Mouse (Mus musculus): Measurements from ENCODE around the gene Lingo3. TPM values are rescaled to one million over a fixed set of nuclear protein-coding genes. Genes with fewer than 3 reads are reported as not detected.

Gene Lingo3
- 1.3 and 1.6 TPM in 2 replicates for polyA plus RNA-seq (2016; fragmentation: Nextera tagmentation; extraction: Ambion mirVana)

- Histone ChIP-seq H3K36me3 (replicated peaks) (no peaks in the 10 kb centered on the region), H3K4me1 (peaks cover 35% of the 10 kb centered on the region), H3K27me3 (replicated peaks; ENCODE audit: low read depth, poor library complexity, severe bottlenecking) (peaks cover 63% of the 10 kb centered on the region), H3K9me3 (no peaks in the 10 kb centered on the region), H3K27ac (replicated peaks) (peak within 1 kb of the TSS; percentile 65), H3K4me3 (peak within 1 kb of the TSS; percentile 65)
- 5% methylated on average over 51 of the region's 51 CpGs for WGBS
- DNase-seq (ENCODE audit: low spot score), result peak; percentile 56
Observed at GRCm38 (mm10) chr10:80843931-80844547, at the start of gene Lingo3. Lingo3 (minus strand) TSS chr10:80844039.

- WGBS, result 83% methylated on average over 11 of the region's 11 CpGs
- H3K4me1 ChIP-seq, result no peaks in the 10 kb centered on the region
- no peaks in the 10 kb centered on the region for H3K36me3 ChIP-seq (replicated peaks)
- peaks cover 5% of the 10 kb centered on the region; the same call in 1 of the 2 replicates for H3K9me3 ChIP-seq
- no peak overlapping the region for H3K27ac ChIP-seq (replicated peaks)
- no peak for DNase-seq (ENCODE audit: low spot score)
- no peak overlapping the region for H3K4me3 ChIP-seq
- H3K27me3 ChIP-seq (replicated peaks; ENCODE audit: low read depth, poor library complexity, severe bottlenecking), result peaks cover 37% of the 10 kb centered on the region
Observed at GRCm38 (mm10) chr10:80887181-80887580, 43.3 kb upstream of the Lingo3 start.

- Histone ChIP-seq H3K27ac (replicated peaks) (no peak overlapping the region), H3K4me1 (peaks cover 5% of the 10 kb centered on the region), H3K4me3 (no peak overlapping the region), H3K36me3 (replicated peaks) (no peaks in the 10 kb centered on the region), H3K9me3 (no peaks in the 10 kb centered on the region), H3K27me3 (replicated peaks; ENCODE audit: low read depth, poor library complexity, severe bottlenecking) (no peaks in the 10 kb centered on the region)
- 26% methylated on average over 10 of the region's 10 CpGs for WGBS
- peak; percentile 84 for DNase-seq (ENCODE audit: low spot score)
Observed at GRCm38 (mm10) chr10:80881301-80881700, 37.5 kb upstream of the Lingo3 start.

- 74% methylated on average over 2 of the region's 2 CpGs for WGBS
- H3K9me3 ChIP-seq, result no peaks in the 10 kb centered on the region
- no peaks in the 10 kb centered on the region for H3K27me3 ChIP-seq (replicated peaks; ENCODE audit: low read depth, poor library complexity, severe bottlenecking)
- peaks cover 5% of the 10 kb centered on the region for H3K4me1 ChIP-seq
- H3K27ac ChIP-seq (replicated peaks), result no peak overlapping the region
- DNase-seq (ENCODE audit: low spot score), result no peak
- H3K4me3 ChIP-seq, result no peak overlapping the region
- no peaks in the 10 kb centered on the region for H3K36me3 ChIP-seq (replicated peaks)
Observed at GRCm38 (mm10) chr10:80880901-80881300, 37.1 kb upstream of the Lingo3 start.

GRCm38 (mm10) chr10:80880131-80880641 lies 36.3 kb upstream of the Lingo3 start:
- Histone ChIP-seq H3K4me1 (peaks cover 5% of the 10 kb centered on the region), H3K9me3 (no peaks in the 10 kb centered on the region)
- 20% methylated on average over 5 of the region's 5 CpGs for WGBS

GRCm38 (mm10) chr10:80876594-80876993 lies 32.8 kb upstream of the Lingo3 start:
- no peaks in the 10 kb centered on the region for H3K9me3 ChIP-seq
- DNase-seq (ENCODE audit: low spot score), result no peak
- no peaks in the 10 kb centered on the region for H3K36me3 ChIP-seq (replicated peaks)
- H3K4me3 ChIP-seq, result no peak overlapping the region
- peaks cover 5% of the 10 kb centered on the region for H3K4me1 ChIP-seq
- no peak overlapping the region for H3K27ac ChIP-seq (replicated peaks)
- 24% methylated on average over 3 of the region's 3 CpGs for WGBS
- H3K27me3 ChIP-seq (replicated peaks; ENCODE audit: low read depth, poor library complexity, severe bottlenecking), result peaks cover 3% of the 10 kb centered on the region; the same call in 1 of the 2 replicates

More at GRCm38 (mm10) chr10:80880131-80880641, 36.3 kb upstream of the Lingo3 start:
- peak; percentile 77 for DNase-seq (ENCODE audit: low spot score)
- Histone ChIP-seq H3K27ac (replicated peaks) (no peak overlapping the region), H3K4me3 (no peak overlapping the region), H3K27me3 (replicated peaks; ENCODE audit: low read depth, poor library complexity, severe bottlenecking) (no peaks in the 10 kb centered on the region), H3K36me3 (replicated peaks) (no peaks in the 10 kb centered on the region)

GRCm38 (mm10) chr10:80876028-80876427 lies 32.2 kb upstream of the Lingo3 start:
- Histone ChIP-seq H3K4me1 (peaks cover 5% of the 10 kb centered on the region), H3K4me3 (no peak overlapping the region), H3K27ac (replicated peaks) (no peak overlapping the region), H3K36me3 (replicated peaks) (no peaks in the 10 kb centered on the region), H3K9me3 (no peaks in the 10 kb centered on the region), H3K27me3 (replicated peaks; ENCODE audit: low read depth, poor library complexity, severe bottlenecking) (peaks cover 8% of the 10 kb centered on the region; the same call in 1 of the 2 replicates)
- peak; percentile 58 for DNase-seq (ENCODE audit: low spot score)
- 28% methylated on average over 5 of the region's 5 CpGs for WGBS

GRCm38 (mm10) chr10:80874035-80874434 lies 30.2 kb upstream of the Lingo3 start:
- H3K27ac ChIP-seq (replicated peaks), result no peak overlapping the region
- WGBS, result 82% methylated on average over 9 of the region's 9 CpGs

GRCm38 (mm10) chr10:80871581-80871980 lies 27.7 kb upstream of the Lingo3 start, which contains the start of gene Tmprss9:
Tmprss9 (plus strand) TSS chr10:80871848.
- no peak within 1 kb of the TSS for H3K27ac ChIP-seq (replicated peaks)

More at GRCm38 (mm10) chr10:80874035-80874434, 30.2 kb upstream of the Lingo3 start:
- Histone ChIP-seq H3K4me1 (peaks cover 5% of the 10 kb centered on the region), H3K27me3 (replicated peaks; ENCODE audit: low read depth, poor library complexity, severe bottlenecking) (peaks cover 8% of the 10 kb centered on the region; the same call in 1 of the 2 replicates), H3K9me3 (no peaks in the 10 kb centered on the region), H3K4me3 (no peak overlapping the region), H3K36me3 (replicated peaks) (no peaks in the 10 kb centered on the region)
- no peak for DNase-seq (ENCODE audit: low spot score)

GRCm38 (mm10) chr10:80870993-80871392 lies 27.2 kb upstream of the Lingo3 start:
- DNase-seq (ENCODE audit: low spot score), result no peak
- no peaks in the 10 kb centered on the region for H3K4me1 ChIP-seq
- H3K27ac ChIP-seq (replicated peaks), result no peak overlapping the region
- 87% methylated on average over 4 of the region's 6 CpGs for WGBS
- no peak overlapping the region for H3K4me3 ChIP-seq
- peaks cover 28% of the 10 kb centered on the region for H3K36me3 ChIP-seq (replicated peaks)
- no peaks in the 10 kb centered on the region for H3K9me3 ChIP-seq
- peaks cover 8% of the 10 kb centered on the region; the same call in 1 of the 2 replicates for H3K27me3 ChIP-seq (replicated peaks; ENCODE audit: low read depth, poor library complexity, severe bottlenecking)

More at GRCm38 (mm10) chr10:80871581-80871980, 27.7 kb upstream of the Lingo3 start, which contains the start of gene Tmprss9:
- no peak for DNase-seq (ENCODE audit: low spot score)
- 36% methylated on average over 9 of the region's 9 CpGs for WGBS
- no peaks in the 10 kb centered on the region for H3K9me3 ChIP-seq
- peaks cover 22% of the 10 kb centered on the region for H3K36me3 ChIP-seq (replicated peaks)
- peaks cover 2% of the 10 kb centered on the region for H3K4me1 ChIP-seq
- H3K4me3 ChIP-seq, result no peak within 1 kb of the TSS
- peaks cover 8% of the 10 kb centered on the region; the same call in 1 of the 2 replicates for H3K27me3 ChIP-seq (replicated peaks; ENCODE audit: low read depth, poor library complexity, severe bottlenecking)

GRCm38 (mm10) chr10:80864446-80864845 lies 20.6 kb upstream of the Lingo3 start:
- H3K4me3 ChIP-seq, result no peak overlapping the region
- DNase-seq (ENCODE audit: low spot score), result no peak
- 93% methylated on average over 16 of the region's 16 CpGs for WGBS

GRCm38 (mm10) chr10:80862305-80862704 lies 18.5 kb upstream of the Lingo3 start:
- H3K4me1 ChIP-seq, result peaks cover 15% of the 10 kb centered on the region
- no peak for DNase-seq (ENCODE audit: low spot score)
- 95% methylated on average over 5 of the region's 5 CpGs for WGBS
- no peak overlapping the region for H3K27ac ChIP-seq (replicated peaks)
- H3K36me3 ChIP-seq (replicated peaks), result peaks cover 62% of the 10 kb centered on the region
- no peaks in the 10 kb centered on the region for H3K27me3 ChIP-seq (replicated peaks; ENCODE audit: low read depth, poor library complexity, severe bottlenecking)
- H3K9me3 ChIP-seq, result no peaks in the 10 kb centered on the region
- H3K4me3 ChIP-seq, result no peak overlapping the region

More at GRCm38 (mm10) chr10:80864446-80864845, 20.6 kb upstream of the Lingo3 start:
- no peaks in the 10 kb centered on the region for H3K27me3 ChIP-seq (replicated peaks; ENCODE audit: low read depth, poor library complexity, severe bottlenecking)
- H3K27ac ChIP-seq (replicated peaks), result no peak overlapping the region
- H3K4me1 ChIP-seq, result no peaks in the 10 kb centered on the region
- no peaks in the 10 kb centered on the region for H3K9me3 ChIP-seq
- H3K36me3 ChIP-seq (replicated peaks), result peaks cover 77% of the 10 kb centered on the region
